Mouse (Mus musculus) testis, adult 2 months (tissue): ENCODE measurements around the gene Gm44965. TPM values are rescaled to one million over a fixed set of nuclear protein-coding genes. Genes with fewer than 3 reads are reported as not detected.

Source experiments
- H3K27ac ChIP-seq: fragments of 200-500 bp; 2 replicates; pipeline ENCODE4 v1.5.1; 2012; ENCODE audit warnings: low read depth, low read length; ENCODE audit not compliant: control insufficient read depth, insufficient read depth
- H3K27me3 ChIP-seq: fragments of 200-500 bp; 2 replicates; pipeline ENCODE4 v1.6.1; 2012; ENCODE audit warnings: mild to moderate bottlenecking, low read length, moderate library complexity; ENCODE audit not compliant: control insufficient read depth, insufficient read depth
- H3K36me3 ChIP-seq: fragments of 200-500 bp; 2 replicates; pipeline ENCODE4 v1.6.1; 2012; ENCODE audit warnings: mild to moderate bottlenecking, low read length; ENCODE audit not compliant: control insufficient read depth, insufficient read depth
- H3K4me1 ChIP-seq: fragments of 200-500 bp; 2 replicates; pipeline ENCODE4 v1.6.1; 2012; ENCODE audit warnings: low read length; ENCODE audit not compliant: control insufficient read depth, insufficient read depth
- H3K4me3 ChIP-seq: fragments of 200-500 bp; 2 replicates; pipeline ENCODE4 v1.5.1; 2012; ENCODE audit warnings: low read depth, mild to moderate bottlenecking, low read length, moderate library complexity, mixed read lengths; ENCODE audit not compliant: control insufficient read depth
- CTCF ChIP-seq: fragments of 200-500 bp; IDR thresholded peaks from 2 replicates; pipeline ENCODE4 v1.5.1; 2012; ENCODE audit warnings: low read depth, mild to moderate bottlenecking, inconsistent platforms, low read length, moderate library complexity; ENCODE audit not compliant: control insufficient read depth, insufficient read depth, insufficient replicate concordance
- POLR2A ChIP-seq: fragments of 200-500 bp; IDR thresholded peaks from 2 replicates; pipeline ENCODE4 v1.6.1; 2012; ENCODE audit warnings: low read depth, mild to moderate bottlenecking, inconsistent platforms, low read length, moderate library complexity; ENCODE audit not compliant: control insufficient read depth
- polyA plus RNA-seq: library from polyadenylated mRNA; depleted of rRNA; stranded (reverse); fragments of >200 nt; gene quantifications from 2 replicates; pipeline ENCODE4 v1.2.3, GENCODE M21; 2012

Gene Gm44965
- polyA plus RNA-seq, 1 experiment = not detected

- H3K27me3 ChIP-seq = no peaks in the 10 kb centered on the region
- no peaks in the 10 kb centered on the region for H3K4me1 ChIP-seq
- TF ChIP-seq CTCF = no peak
- no peaks in the 10 kb centered on the region for H3K36me3 ChIP-seq
- no peak overlapping the region for H3K27ac ChIP-seq
- no peak overlapping the region for H3K4me3 ChIP-seq
Measured at GRCm38 (mm10) chr6:48582037-48582436, 11.7 kb upstream of the Gm44965 start.

GRCm38 (mm10) chr6:48589194-48589750 lies 4.5 kb upstream of the Gm44965 start, which contains the start of gene Gm45021:
Gm45021 (plus strand) TSS chr6:48589610.
- Histone ChIP-seq H3K36me3 (no peaks in the 10 kb centered on the region), H3K4me3 (no peak within 1 kb of the TSS)
- no peak for TF ChIP-seq POLR2A
- no peak for TF ChIP-seq CTCF

GRCm38 (mm10) chr6:48591221-48591845 lies 2.4 kb upstream of the Gm44965 start:
- Histone ChIP-seq H3K27ac (no peak overlapping the region), H3K4me3 (no peak overlapping the region), H3K27me3 (no peaks in the 10 kb centered on the region), H3K36me3 (no peaks in the 10 kb centered on the region), H3K4me1 (peaks cover 16% of the 10 kb centered on the region)
- no peak for TF ChIP-seq POLR2A
- TF ChIP-seq CTCF = no peak

More at GRCm38 (mm10) chr6:48589194-48589750, 4.5 kb upstream of the Gm44965 start, which contains the start of gene Gm45021:
- H3K27ac ChIP-seq = no peak within 1 kb of the TSS
- H3K4me1 ChIP-seq = peaks cover 4% of the 10 kb centered on the region
- no peaks in the 10 kb centered on the region for H3K27me3 ChIP-seq

- no peaks in the 10 kb centered on the region for H3K36me3 ChIP-seq
- TF ChIP-seq CTCF = no peak
- no peak for TF ChIP-seq POLR2A
- H3K4me1 ChIP-seq = peaks cover 19% of the 10 kb centered on the region
- H3K27ac ChIP-seq = no peak overlapping the region
- H3K4me3 ChIP-seq = no peak overlapping the region
- H3K27me3 ChIP-seq = no peaks in the 10 kb centered on the region
Measured at GRCm38 (mm10) chr6:48591871-48592270, 1.9 kb upstream of the Gm44965 start.

DNA sequence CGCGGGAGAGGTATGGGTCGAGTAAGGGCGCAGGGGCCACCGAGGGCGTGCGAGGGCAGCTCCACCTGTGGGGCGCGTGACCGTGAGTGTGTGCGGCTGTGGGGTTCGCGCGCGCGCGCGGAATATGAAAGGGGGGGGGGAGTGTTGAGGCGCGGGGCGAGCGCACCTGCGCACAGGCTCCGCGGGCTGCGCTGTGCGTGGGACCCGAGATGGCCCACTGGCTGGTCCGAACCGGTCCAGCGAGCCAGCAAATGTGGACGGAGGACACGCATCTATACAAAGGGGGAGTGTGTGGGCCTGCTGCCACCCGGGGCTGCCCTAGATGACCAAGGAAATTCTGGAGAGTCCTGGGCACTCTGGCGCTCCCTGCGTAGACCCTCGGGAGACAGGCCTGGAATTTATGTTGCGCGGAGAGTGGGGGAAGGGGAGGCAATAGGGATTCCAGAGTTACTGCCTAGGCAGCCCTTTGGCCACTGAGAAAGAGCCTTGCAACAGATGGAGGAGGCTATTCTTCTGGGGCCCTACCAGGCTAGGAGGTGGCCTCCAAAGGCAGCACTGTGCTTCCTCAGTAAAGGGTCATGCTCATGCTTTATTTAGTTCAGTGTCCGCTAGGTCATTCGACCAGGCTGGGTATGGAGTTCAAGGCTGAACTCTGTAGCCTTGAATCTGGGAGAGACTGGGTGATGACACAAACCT lies 450 bp downstream of the Gm44965 start:
- peak overlapping the region; percentile 98 for H3K27ac ChIP-seq
- TF ChIP-seq CTCF (no peak), POLR2A (peak; percentile 10; the same call in 1 of the 2 replicates)

GRCm38 (mm10) chr6:48595278-48595677 lies 1.5 kb downstream of the Gm44965 start:
- H3K4me1 ChIP-seq = peaks cover 25% of the 10 kb centered on the region
- no peaks in the 10 kb centered on the region for H3K36me3 ChIP-seq
- no peak for TF ChIP-seq POLR2A
- TF ChIP-seq CTCF = no peak
- H3K27me3 ChIP-seq = no peaks in the 10 kb centered on the region
- peak overlapping the region; percentile 14; the same call in 1 of the 2 replicates for H3K4me3 ChIP-seq
- no peak overlapping the region for H3K27ac ChIP-seq

More for the DNA sequence above, 450 bp downstream of the Gm44965 start:
- Histone ChIP-seq H3K27me3 (no peaks in the 10 kb centered on the region), H3K36me3 (no peaks in the 10 kb centered on the region), H3K4me3 (peak overlapping the region; percentile 93), H3K4me1 (peaks cover 25% of the 10 kb centered on the region)

DNA sequence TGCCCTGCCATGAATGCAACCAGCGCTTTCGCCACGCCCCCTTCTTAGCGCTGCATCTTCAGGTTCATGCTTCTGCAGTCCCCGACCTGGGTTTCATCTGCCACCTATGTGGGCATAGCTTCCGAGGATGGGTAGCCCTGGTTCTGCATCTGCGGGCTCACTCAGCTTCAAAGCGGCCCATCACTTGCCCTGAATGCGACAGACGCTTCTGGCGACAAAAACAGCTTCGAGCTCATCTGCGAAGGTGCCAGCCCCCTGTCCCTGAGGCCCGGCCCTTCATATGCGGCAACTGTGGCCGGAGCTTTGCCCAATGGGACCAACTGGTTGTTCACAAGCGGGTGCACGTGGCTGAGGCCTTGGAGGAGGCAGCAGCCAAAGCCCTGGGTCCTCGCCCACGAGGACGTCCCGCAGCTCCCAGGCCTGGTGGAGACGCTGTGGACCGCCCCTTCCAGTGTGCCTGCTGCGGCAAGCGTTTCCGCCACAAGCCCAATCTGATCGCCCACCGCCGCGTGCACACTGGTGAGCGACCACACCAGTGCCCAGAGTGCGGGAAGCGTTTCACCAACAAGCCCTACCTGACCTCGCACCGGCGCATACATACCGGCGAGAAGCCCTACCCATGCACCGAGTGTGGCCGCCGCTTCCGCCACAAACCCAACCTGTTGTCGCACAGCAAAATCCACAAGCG lies 2.9 kb downstream of the Gm44965 start:
- no peaks in the 10 kb centered on the region for H3K27me3 ChIP-seq
- TF ChIP-seq CTCF (no peak), POLR2A (no peak)
- H3K4me3 ChIP-seq = peak overlapping the region; percentile 53
- H3K4me1 ChIP-seq = peaks cover 29% of the 10 kb centered on the region
- H3K27ac ChIP-seq = no peak overlapping the region
- no peaks in the 10 kb centered on the region for H3K36me3 ChIP-seq
